Mouse (Mus musculus) ES-Bruce4 (cell line): ENCODE measurements at regions not wholly inside any gene's neighbourhood (a gene's known extent, or its start where the extent isn't known, plus 50 kb on each side); places are given as distances from the start of the nearest gene placed in this dataset.

Source experiments
- CTCF ChIP-seq: IDR thresholded peaks from one replicate; pipeline ENCODE4 v1.8.1; 2011; ENCODE audit warnings: low read depth, low read length
- EP300 ChIP-seq: IDR thresholded peaks from 2 replicates; pipeline ENCODE4 v1.6.1; 2011; ENCODE audit warnings: low read depth, low read length; ENCODE audit not compliant: insufficient read depth
- POLR2A ChIP-seq: IDR thresholded peaks from one replicate; pipeline ENCODE4 v1.8.1; 2011; ENCODE audit warnings: low read length; ENCODE audit not compliant: insufficient read depth

DNA sequence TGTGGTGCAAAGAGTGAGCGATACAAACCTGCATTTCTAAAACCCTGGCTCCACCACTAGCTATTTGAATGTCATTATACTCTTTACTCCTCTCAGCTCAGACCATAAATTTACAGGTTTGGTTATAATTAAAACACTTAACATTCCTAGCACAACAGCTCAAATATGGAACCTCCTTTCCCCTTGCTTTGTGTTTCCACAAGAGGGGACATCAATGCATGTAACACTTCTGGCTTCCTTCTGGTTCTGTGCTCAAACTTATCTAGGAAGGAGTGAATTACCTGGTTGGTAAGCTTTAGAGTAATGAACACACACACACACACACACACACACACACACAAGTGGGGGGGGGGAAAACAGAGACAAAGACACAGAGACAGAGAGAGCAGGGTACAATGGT lies 254.8 kb downstream of the Gm49356 start:
- TF ChIP-seq CTCF, result no peak
- TF ChIP-seq POLR2A, result no peak
- TF ChIP-seq EP300, result no peak
